7 mouse cellular contexts compared by ENCODE assay signal in genomic region chr5:37893639-37894550, GRCm38 (mm10).
DNase-seq lines count a peak whose midpoint lies in the region; ATAC-seq lines count a peak whose summit lies in the region.

No protein-coding gene starts in this region.

- peaks cover 73% of the 10 kb centered on the region for H3K4me1 ChIP-seq in midbrain, embryonic 10.5 days

- H3K4me3 ChIP-seq in midbrain, embryonic 10.5 days, result peak overlapping the region; percentile 52

- no peaks in the 10 kb centered on the region for H3K36me3 ChIP-seq in midbrain, embryonic 10.5 days

- DNase-seq in ZHBTc4 (ENCODE audit: low read depth, low spot score), result peak; percentile 28
- DNase-seq in embryo, embryonic 11.5 days (ENCODE audit: low read depth, low spot score), result peak; percentile 61
- DNase-seq in heart, postnatal 4 days, result peak; percentile 31
- DNase-seq in midbrain, embryonic 10.5 days (ENCODE audit: low spot score), result peak; percentile 74
- DNase-seq in adrenal gland, postnatal 25 days, result no peak
- DNase-seq in spleen, postnatal 14 days (ENCODE audit: low spot score in 2 of 2), result no peak

- H3K27ac ChIP-seq in midbrain, embryonic 10.5 days (replicated peaks), result peak overlapping the region; percentile 79

- no peak for ATAC-seq in megakaryocyte progenitor cell, adult 5-6 weeks (replicated peaks; ENCODE audit: poor library complexity)

- H3K27me3 ChIP-seq in midbrain, embryonic 10.5 days (ENCODE audit: low read depth, poor library complexity, severe bottlenecking), result peaks cover 95% of the 10 kb centered on the region

- no peaks in the 10 kb centered on the region for H3K9me3 ChIP-seq in midbrain, embryonic 10.5 days (replicated peaks)

- 3% methylated on average over 36 of the region's 36 CpGs for WGBS in midbrain, embryonic 10.5 days

Comparison
In these comparisons a context has a peak if more than half of its experiments do, and no peak if none do; other contexts are left out.
1. DNase-seq: peak in ZHBTc4 (single experiment), embryo, embryonic 11.5 days (single experiment), heart, postnatal 4 days (single experiment) and midbrain, embryonic 10.5 days (single experiment); none in adrenal gland, postnatal 25 days (single experiment) and spleen, postnatal 14 days (0 of 2).